Mouse (Mus musculus) layer of hippocampus, postnatal 25 days (tissue): Measurements from ENCODE around the gene Olfr147. TPM values are rescaled to one million over a fixed set of nuclear protein-coding genes. Genes with fewer than 3 reads are reported as not detected.
"Not testable (repeated sequence)": the region's sequence is repeated elsewhere in the genome, so short reads cannot be mapped to it uniquely, and the experiment has no call there.

ENCODE experiments used
- DNase-seq, 2 experiments: peaks; one replicate each; pipeline ENCODE4 v3.0.0; 2022; ENCODE audit warnings: mixed read lengths in 2 of 2, low spot score in 1 of 2; ENCODE audit errors: extremely low spot score in 1 of 2
- total RNA-seq, 2 experiments: library from RNA; stranded (reverse); gene quantifications; 2 replicates each; pipeline ENCODE4 v1.2.3; 2021

The Olfr147 gene
- total RNA-seq = not detected

DNA sequence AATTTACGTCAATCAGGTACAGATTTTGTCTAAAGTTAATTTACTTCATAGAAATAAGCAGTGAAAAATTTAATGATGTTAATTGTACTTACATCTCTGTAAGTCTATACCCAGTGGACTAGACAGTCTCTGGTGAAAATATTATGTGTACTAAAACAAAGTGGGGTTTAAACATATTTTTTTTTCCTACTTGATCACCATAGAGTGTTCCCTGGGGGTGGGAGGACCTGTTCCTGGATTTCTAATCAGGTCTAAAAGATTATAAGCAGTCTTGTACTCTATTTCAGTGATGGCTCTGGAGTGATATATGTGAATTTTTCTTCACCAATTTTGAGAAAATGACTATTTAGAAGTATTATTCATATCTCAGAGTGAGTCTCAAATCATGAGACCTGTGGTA, at the start of gene Olfr147:
Gene Olfr147 (plus strand): TSS at position 301 of the 400 bp plus-strand sequence.
- DNase-seq = no peak

DNA sequence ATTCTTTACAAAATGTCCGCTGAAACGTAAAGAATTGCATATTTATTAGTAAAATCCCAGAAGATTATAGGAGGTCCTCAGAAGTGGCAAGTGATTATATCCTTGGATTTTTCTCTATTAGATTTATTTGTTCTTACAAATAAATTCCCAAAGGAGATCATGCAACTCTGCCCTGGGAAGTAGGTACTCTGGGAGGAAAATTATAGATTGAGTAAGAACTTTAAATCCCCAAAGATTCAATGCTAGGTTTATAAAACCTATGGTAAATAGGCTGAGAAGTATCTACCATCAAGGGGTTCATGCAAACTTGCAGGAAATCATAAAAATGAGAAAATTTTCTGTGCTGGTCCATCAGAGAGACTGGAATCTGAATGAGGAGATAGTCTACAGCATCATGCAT, 34.9 kb upstream of the Olfr147 start, which contains the start of gene Olfr250:
Gene Olfr250 (plus strand): TSS at position 301 of the 400 bp plus-strand sequence.
- no peak for DNase-seq

DNA sequence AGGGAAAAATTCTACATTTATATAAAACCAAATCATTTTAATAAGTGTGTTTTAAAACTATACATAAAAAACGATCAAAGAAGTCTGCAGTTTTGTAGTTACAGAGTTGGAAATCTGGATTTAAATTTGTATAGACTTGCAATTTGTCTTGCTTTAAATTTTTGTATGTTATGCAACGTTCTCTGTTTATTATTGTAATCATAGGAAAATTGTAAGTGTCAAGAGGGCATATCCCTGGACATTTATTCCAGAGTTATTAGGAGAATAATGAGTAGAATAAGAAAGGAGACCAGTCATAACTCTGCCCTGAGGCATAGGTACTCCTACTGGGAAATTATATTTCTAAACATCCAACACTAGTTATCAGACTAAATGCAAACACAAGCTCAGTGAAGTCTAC, 24.7 kb upstream of the Olfr147 start, which contains the start of gene Olfr251:
Gene Olfr251 (plus strand): TSS at position 301 of the 400 bp plus-strand sequence.
- no peak for DNase-seq

DNA sequence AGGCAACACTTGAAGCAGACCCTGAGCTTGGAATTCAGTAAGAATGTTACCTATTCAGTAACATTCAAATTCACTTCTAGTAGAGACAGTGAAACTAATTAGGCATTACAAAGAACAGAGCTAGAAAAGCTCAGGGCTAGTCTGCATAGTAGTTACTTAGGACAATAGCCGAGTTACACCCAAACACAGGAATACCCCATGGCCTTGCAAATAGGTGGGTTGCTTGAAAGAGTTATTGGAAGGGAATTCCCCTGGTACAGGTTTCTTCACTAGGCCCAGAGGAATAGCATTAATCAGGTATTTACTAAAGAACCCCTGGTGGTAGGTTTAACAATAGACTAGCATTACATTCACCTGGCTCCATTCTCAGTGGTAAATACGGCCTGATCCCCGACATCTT, 6.0 kb downstream of the Olfr147 start:
- not testable (repeated sequence) for DNase-seq

DNA sequence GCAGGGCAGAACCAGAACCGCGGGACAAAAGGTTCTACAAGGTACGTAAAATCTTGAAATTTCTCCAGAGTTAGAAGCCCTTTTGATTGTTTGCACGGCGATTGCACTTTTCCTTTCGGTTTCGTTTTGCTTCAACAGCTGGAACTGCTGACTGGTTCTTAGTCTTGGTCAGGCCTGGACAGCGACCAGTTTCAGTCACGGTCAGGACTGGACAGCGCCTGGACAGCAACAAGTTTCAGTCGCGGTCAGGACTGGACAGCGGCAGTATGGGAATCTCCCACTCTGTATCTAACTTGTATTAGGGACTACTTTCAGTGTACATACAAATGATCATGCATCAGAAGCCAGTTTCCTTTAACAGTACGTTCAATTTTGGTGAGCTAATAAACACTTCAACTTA, 12.0 kb downstream of the Olfr147 start:
- not testable (repeated sequence) for DNase-seq

DNA sequence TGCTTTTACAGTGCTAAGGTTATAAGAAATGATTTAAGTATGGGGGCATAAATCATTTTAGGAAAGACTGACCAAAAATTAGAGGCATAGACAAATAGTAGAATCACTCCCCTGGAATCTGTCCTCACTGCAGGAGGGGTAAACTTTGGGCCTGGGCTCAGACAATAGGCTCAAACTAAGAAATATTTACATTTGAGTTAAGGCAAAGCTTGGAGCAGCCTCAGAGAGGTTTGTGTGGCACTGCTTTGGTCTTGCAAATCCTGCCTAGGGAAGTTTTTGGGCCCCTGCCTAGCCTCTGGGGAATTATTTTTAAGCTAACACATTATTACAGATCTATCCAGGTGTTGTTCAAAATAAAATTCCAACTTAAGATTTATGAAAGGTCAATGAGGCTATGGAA, 22.3 kb downstream of the Olfr147 start:
- no peak for DNase-seq

DNA sequence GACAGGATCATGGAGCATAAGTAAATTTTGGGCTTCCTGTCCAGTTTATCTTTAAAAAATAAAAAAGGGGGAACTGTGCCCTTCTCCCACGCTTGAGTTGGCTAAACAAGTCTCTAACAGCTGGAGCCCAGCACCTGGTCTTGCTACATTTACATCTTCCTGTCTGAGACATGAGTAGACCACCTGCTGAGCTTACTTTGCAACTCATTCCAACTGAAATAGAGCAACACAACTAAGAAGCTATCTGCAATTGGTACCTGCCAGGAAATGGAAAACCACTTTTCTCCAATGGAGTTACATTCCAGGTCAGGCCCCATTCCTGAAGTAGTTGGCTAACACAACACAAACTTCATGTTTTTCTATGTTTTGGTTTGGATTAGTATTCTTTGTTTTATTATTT, 25.5 kb downstream of the Olfr147 start:
- DNase-seq = no peak

DNA sequence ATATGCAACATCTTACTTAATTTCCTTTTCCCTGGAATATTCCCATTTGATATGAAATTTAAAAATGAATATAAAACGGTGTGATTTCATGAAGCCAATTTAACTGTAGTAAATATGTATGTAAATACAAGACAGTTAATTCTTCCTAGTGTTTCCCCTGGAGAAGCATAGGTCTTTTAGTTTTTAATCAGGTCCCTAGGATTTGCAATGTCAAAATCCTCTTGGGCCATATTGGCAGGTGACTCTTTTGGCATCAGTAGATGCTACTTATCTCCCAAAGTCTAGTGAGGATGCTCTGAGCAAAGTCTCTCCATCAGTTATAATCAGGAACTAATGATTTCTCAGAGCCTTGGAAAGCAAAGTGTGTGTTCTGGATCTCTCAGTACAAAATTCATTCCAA, 27.7 kb downstream of the Olfr147 start, which contains the start of gene Olfr901:
Gene Olfr901 (plus strand): TSS at position 301 of the 400 bp plus-strand sequence.
- DNase-seq = no peak

DNA sequence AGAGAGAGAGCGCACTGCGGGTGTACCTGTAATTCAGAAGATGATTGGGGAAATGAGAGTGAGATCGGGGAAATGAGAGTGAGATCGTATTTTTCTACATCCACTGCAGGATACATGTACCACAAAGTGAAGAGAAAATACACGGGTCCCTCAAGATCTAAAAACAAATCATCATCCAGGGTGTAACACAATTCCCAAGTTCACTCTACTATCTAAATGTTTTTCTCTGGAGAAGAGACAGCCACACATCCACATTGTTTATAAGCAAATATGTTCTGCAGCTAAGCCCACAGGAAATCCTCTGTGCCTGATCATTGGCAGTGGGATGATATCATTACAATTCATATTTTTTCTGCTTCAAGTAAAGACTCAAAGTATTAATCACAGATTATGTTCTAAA, 45.9 kb downstream of the Olfr147 start, which contains the start of gene Olfr902:
Gene Olfr902 (plus strand): TSS at position 301 of the 400 bp plus-strand sequence.
- DNase-seq = no peak

Other genes with a start within 250 kb of the Olfr147 start
- not detected for gene Olfr891, start 220.9 kb upstream of the Olfr147 start, total RNA-seq
- not detected for gene Olfr893, start 193.3 kb upstream of the Olfr147 start, total RNA-seq
- gene Olfr894, start 183.6 kb upstream of the Olfr147 start, total RNA-seq = not detected
- not detected for gene Olfr143, start 148.9 kb upstream of the Olfr147 start, total RNA-seq
- gene Olfr895, start 133.8 kb upstream of the Olfr147 start, total RNA-seq = not detected
- not detected for gene Olfr896-ps1, start 110.6 kb upstream of the Olfr147 start, total RNA-seq
- not detected for gene Olfr25, start 72.6 kb upstream of the Olfr147 start, total RNA-seq
- gene Olfr898, start 53.3 kb upstream of the Olfr147 start, total RNA-seq = not detected
- not detected for gene Olfr250, start 34.8 kb upstream of the Olfr147 start, total RNA-seq
- not detected for gene Olfr251, start 24.6 kb upstream of the Olfr147 start, total RNA-seq
- not detected for gene Olfr901, start 27.8 kb downstream of the Olfr147 start, total RNA-seq
- not detected for gene Olfr902, start 46.0 kb downstream of the Olfr147 start, total RNA-seq
- not detected for gene Olfr904, start 61.4 kb downstream of the Olfr147 start, total RNA-seq
- gene Olfr905, start 69.4 kb downstream of the Olfr147 start, total RNA-seq = under 1 TPM in 1 of 2 experiments, not detected in 1; 0.07 TPM
- gene Olfr906, start 85.4 kb downstream of the Olfr147 start, total RNA-seq = not detected
- not detected for gene Olfr907, start 94.1 kb downstream of the Olfr147 start, total RNA-seq
- gene Olfr911-ps1, start 119.9 kb downstream of the Olfr147 start, total RNA-seq = not detected
- not detected for gene Olfr910, start 136.2 kb downstream of the Olfr147 start, total RNA-seq
- not detected for gene Olfr912, start 178.5 kb downstream of the Olfr147 start, total RNA-seq
- gene Olfr913, start 191.1 kb downstream of the Olfr147 start, total RNA-seq = not detected
- not detected for gene Olfr914, start 203.4 kb downstream of the Olfr147 start, total RNA-seq